Mouse (Mus musculus) myocyte (in vitro differentiated cells): ENCODE results near the gene Nme8. TPM values are rescaled to one million over a fixed set of nuclear protein-coding genes. Genes with fewer than 3 reads are reported as not detected.

Source experiments
- H3K27me3 ChIP-seq: one replicate; pipeline ENCODE4 v1.6.1; 2011; ENCODE audit not compliant: control insufficient read depth, insufficient read depth, insufficient read length
- H3K36me3 ChIP-seq: one replicate; pipeline ENCODE4 v1.6.1; 2011; ENCODE audit not compliant: control insufficient read depth, insufficient read depth
- H3K4me2 ChIP-seq: one replicate; pipeline ENCODE4 v1.6.1; 2011; ENCODE audit warnings: low read depth, control low read depth
- H3K4me3 ChIP-seq: one replicate; pipeline ENCODE4 v1.5.1; 2011; ENCODE audit warnings: mild to moderate bottlenecking, control low read depth, moderate library complexity
- H3K79me2 ChIP-seq: one replicate; pipeline ENCODE4 v1.6.1; 2011; ENCODE audit not compliant: control insufficient read depth, insufficient read depth
- H3ac ChIP-seq: one replicate; pipeline ENCODE4 v1.6.1; 2011; ENCODE audit not compliant: control insufficient read depth, insufficient read length
- CEBPB ChIP-seq: IDR thresholded peaks from 2 replicates; pipeline ENCODE4 v1.6.1; 2011; ENCODE audit warnings: mild to moderate bottlenecking, moderate library complexity; ENCODE audit not compliant: poor library complexity, insufficient read depth, severe bottlenecking
- E2F4 ChIP-seq: IDR thresholded peaks from one replicate; pipeline ENCODE4 v1.6.1; 2011; ENCODE audit warnings: mild to moderate bottlenecking, control low read depth, moderate library complexity; ENCODE audit not compliant: insufficient read depth
- MAX ChIP-seq: IDR thresholded peaks from one replicate; pipeline ENCODE4 v1.6.1; 2011; ENCODE audit warnings: low read depth, mild to moderate bottlenecking, control low read depth
- MYOD1 ChIP-seq, 3 experiments: IDR thresholded peaks; one replicate each; pipeline ENCODE4 v1.6.1; 2011; ENCODE audit warnings: control low read depth in 2 of 3, low read depth in 2 of 3, mild to moderate bottlenecking in 2 of 3, moderate library complexity in 1 of 3; ENCODE audit not compliant: insufficient read length in 2 of 3, control insufficient read depth in 1 of 3
- MYOG ChIP-seq, 3 experiments: IDR thresholded peaks; one replicate each; pipeline ENCODE4 v1.6.1; 2011; ENCODE audit warnings: control low read depth in 2 of 3, low read depth in 2 of 3, mild to moderate bottlenecking in 2 of 3; ENCODE audit not compliant: insufficient read length in 2 of 3, control insufficient read depth in 1 of 3, insufficient read depth in 1 of 3
- POLR2A ChIP-seq: IDR thresholded peaks from one replicate; pipeline ENCODE4 v1.6.1; 2011; ENCODE audit warnings: low read depth, mild to moderate bottlenecking, control low read depth, moderate library complexity; ENCODE audit not compliant: insufficient read length
- POLR2AphosphoS2 ChIP-seq: IDR thresholded peaks from one replicate; pipeline ENCODE4 v1.6.1; 2011; ENCODE audit warnings: low read depth, control low read depth; ENCODE audit not compliant: insufficient read length
- REST ChIP-seq: IDR thresholded peaks from one replicate; pipeline ENCODE4 v1.6.1; 2011; ENCODE audit warnings: mild to moderate bottlenecking, control low read depth, moderate library complexity; ENCODE audit not compliant: insufficient read depth, insufficient read length
- SRF ChIP-seq: IDR thresholded peaks from one replicate; pipeline ENCODE4 v1.6.1; 2011; ENCODE audit warnings: low read depth; ENCODE audit not compliant: control insufficient read depth, insufficient read length
- TCF12 ChIP-seq: IDR thresholded peaks from one replicate; pipeline ENCODE4 v1.6.1; 2011; ENCODE audit warnings: mild to moderate bottlenecking, control low read depth; ENCODE audit not compliant: poor library complexity, insufficient read depth, severe bottlenecking
- TCF3 ChIP-seq: IDR thresholded peaks from one replicate; pipeline ENCODE4 v1.6.1; 2011; ENCODE audit warnings: low read depth, control low read depth; ENCODE audit not compliant: insufficient read length
- USF1 ChIP-seq: IDR thresholded peaks from one replicate; pipeline ENCODE4 v1.6.1; 2011; ENCODE audit warnings: low read depth, mild to moderate bottlenecking, control low read depth, moderate library complexity
- polyA plus RNA-seq: library from polyadenylated mRNA; unstranded; fragments of >200 nt; fragmentation: generic; extraction: Trizol; gene quantifications from one replicate; pipeline ENCODE4 v1.2.1, GENCODE M21; 2012; ENCODE audit warnings: missing spikeins

Nme8 gene
- polyA plus RNA-seq, 1 experiment: not detected

DNA sequence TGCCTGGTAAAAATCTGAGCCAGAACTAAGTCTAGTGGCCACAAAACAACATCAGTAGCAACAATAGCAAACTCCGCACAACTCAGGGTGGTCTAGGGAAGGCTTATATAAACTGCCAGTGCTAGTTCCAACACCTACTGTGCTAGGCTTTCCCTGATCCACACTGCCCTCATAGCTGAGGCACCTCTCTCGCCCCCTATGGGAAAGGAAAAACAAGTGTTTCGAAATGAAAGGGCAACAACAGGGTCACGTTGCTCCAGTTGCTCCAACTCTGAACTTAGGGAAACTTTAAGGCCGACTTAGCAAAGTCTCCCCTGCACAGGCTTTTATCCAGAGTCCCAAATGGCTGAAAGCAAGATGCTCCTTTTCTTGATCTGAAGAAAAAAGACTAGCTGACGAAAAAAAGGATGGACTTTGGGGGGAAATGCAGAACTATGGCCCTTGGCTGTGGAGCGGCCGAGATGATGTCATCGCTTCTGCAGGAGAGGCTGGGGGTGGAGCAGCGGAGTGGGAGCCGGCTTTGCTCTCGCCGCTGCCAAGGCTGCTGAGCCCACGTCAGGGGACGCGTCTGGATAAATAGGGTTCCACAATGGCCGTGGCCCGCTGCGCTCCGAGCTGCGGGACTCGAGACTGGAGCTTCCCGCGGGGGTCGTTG is 74.9 kb downstream of the Nme8 start, which contains the start of gene Sfrp4:
TSS of gene Sfrp4 (plus strand) at position 532 of the 655 bp plus-strand sequence.
- no peaks in the 10 kb centered on the region for H3K36me3 ChIP-seq
- H3K4me3 ChIP-seq: peak within 1 kb of the TSS; percentile 12
- no peaks in the 10 kb centered on the region for H3K79me2 ChIP-seq
- no peaks in the 10 kb centered on the region for H3K27me3 ChIP-seq
- H3ac ChIP-seq: no peak within 1 kb of the TSS
- H3K4me2 ChIP-seq: peak within 1 kb of the TSS; percentile 89
- TF ChIP-seq POLR2A: peak; percentile 12
- no peak for TF ChIP-seq MAX
- TF ChIP-seq SRF: no peak

DNA sequence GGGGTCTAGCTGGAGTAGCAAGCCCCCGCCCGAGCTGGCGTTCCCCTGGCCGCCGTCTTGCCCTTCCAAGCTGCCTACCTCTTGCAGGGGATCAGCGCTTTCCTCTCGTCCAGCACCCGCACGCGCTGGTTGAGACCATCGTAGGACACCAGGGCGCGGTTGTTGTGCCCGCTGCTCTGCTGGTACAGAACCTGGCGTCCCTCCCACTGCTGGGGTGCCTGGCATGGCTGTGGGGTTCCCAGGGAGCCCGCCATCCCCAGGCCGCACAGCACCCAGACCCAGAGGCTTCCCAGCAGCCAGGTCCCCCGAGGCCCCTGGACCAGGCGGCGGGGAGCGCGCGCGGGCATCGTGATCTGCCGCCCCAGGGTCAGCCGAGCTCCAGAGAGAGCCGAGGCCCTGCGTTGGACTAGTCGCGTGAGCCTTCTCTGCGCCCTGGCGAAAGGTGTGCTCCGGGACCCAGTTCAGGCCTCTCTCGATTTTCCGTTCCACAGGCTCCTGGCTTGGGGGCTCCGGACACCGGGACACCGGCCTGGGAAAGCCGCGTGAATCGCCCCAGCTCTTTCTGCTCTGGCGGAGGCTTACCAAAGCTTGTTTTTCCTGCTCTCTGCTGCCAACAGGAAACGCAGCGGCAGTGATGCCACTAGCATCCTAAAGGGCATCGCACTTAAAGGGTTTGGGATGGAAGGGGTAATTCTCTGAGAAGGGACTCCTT is 78.2 kb downstream of the Nme8 start, which contains the start of gene Epdr1:
TSS of gene Epdr1 (minus strand) at position 712 of the 712 bp plus-strand sequence.
- Histone ChIP-seq H3K36me3 (no peaks in the 10 kb centered on the region), H3K4me2 (peak within 1 kb of the TSS; percentile 83), H3K27me3 (no peaks in the 10 kb centered on the region), H3K4me3 (peak within 1 kb of the TSS; percentile 50), H3K79me2 (no peaks in the 10 kb centered on the region), H3ac (peak within 1 kb of the TSS; percentile 4)
- TF ChIP-seq POLR2A (peak; percentile 62), POLR2AphosphoS2 (peak; percentile 44), SRF (no peak)

DNA sequence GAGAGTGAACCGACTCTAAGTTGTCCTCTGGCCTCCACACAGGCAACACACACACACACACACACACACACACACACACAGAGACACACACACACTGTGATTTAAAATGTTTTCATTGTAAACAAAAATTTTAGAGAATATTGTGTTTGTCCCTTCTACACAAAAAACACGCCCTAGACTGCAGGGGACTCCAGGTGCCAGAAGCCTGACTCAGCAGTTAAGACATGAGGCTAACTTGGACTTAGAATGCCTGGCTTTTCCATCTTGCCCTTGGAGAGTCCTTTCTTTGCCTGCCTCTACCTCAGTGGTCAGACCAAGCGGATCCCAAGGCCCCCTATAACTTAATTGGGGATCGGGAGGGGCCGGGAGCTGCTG is 78.8 kb downstream of the Nme8 start:
- Histone ChIP-seq H3K4me3 (peak overlapping the region; percentile 50), H3K4me2 (peak overlapping the region; percentile 83), H3K36me3 (no peaks in the 10 kb centered on the region), H3K79me2 (no peaks in the 10 kb centered on the region), H3ac (peak overlapping the region; percentile 4), H3K27me3 (no peaks in the 10 kb centered on the region)
- TF ChIP-seq MYOG (IDR thresholded peaks at IDR 0.05; ENCODE audit: control insufficient read depth in 1 of 3, insufficient read depth in 1 of 3, insufficient read length in 2 of 3, low read depth in 2 of 3): no peak
- no peak for TF ChIP-seq REST
- TF ChIP-seq POLR2A: no peak
- no peak for TF ChIP-seq E2F4
- no peak for TF ChIP-seq POLR2AphosphoS2

DNA sequence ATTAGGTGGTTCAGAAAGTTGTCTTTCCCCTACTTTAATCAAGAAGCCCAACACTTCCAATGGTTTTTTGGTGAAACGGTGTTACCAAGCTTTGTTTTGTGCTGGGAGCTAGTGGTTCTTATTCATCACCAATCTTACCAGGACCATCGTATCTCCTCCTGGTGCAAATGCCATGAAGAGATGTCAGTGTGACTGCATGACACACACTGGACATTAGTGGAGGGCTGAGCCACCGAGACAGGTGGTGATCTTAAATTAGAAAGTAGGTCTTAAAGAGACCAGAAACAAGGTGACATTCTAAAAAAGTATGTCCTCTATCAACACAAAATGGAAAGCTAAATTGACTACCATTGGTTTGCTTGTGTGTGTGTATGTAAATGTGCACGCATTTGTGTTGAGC is 79.5 kb downstream of the Nme8 start:
- peak overlapping the region; percentile 83 for H3K4me2 ChIP-seq

DNA sequence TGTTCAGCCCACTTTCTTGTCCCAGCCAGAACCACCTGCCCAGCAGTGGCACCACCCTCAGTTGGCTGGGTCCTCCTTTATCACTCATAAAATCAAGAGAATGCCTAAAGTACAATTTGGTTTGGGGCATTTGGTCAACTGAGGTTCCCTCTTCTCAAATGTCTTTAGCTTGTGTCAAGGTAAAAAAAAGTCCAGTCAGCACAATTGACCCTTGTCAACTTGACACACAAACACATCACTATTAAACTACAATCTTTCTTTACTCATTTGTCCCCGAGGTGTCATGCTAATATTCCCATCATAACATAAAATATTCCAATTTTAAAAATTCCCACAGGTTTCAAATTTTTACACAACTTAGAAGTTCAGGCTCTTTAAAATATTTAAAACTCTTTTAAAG is 83.3 kb downstream of the Nme8 start:
- no peaks in the 10 kb centered on the region for H3K79me2 ChIP-seq
- no peaks in the 10 kb centered on the region for H3K36me3 ChIP-seq
- H3K4me2 ChIP-seq: no peak overlapping the region
- H3K4me3 ChIP-seq: no peak overlapping the region
- TF ChIP-seq USF1: no peak
- TF ChIP-seq CEBPB: no peak
- no peak for TF ChIP-seq TCF3
- no peak for TF ChIP-seq REST
- no peak for TF ChIP-seq MYOD1 (IDR thresholded peaks at IDR 0.05; ENCODE audit: control insufficient read depth in 1 of 3, insufficient read length in 2 of 3, low read depth in 2 of 3)
- TF ChIP-seq MYOG (IDR thresholded peaks at IDR 0.05; ENCODE audit: control insufficient read depth in 1 of 3, insufficient read depth in 1 of 3, insufficient read length in 2 of 3, low read depth in 2 of 3): no peak
- no peak for TF ChIP-seq MAX
- no peak for TF ChIP-seq E2F4
- TF ChIP-seq SRF: no peak
- no peak for TF ChIP-seq POLR2A
- no peak for TF ChIP-seq TCF12
- TF ChIP-seq POLR2AphosphoS2: no peak
- no peak overlapping the region for H3ac ChIP-seq
- no peaks in the 10 kb centered on the region for H3K27me3 ChIP-seq

More for the DNA sequence above, 79.5 kb downstream of the Nme8 start:
- H3K4me3 ChIP-seq: peak overlapping the region; percentile 50
- H3K36me3 ChIP-seq: no peaks in the 10 kb centered on the region
- no peak overlapping the region for H3ac ChIP-seq
- no peaks in the 10 kb centered on the region for H3K79me2 ChIP-seq
- no peak for TF ChIP-seq POLR2AphosphoS2
- no peak for TF ChIP-seq USF1
- no peak for TF ChIP-seq SRF
- TF ChIP-seq TCF3: no peak
- no peak for TF ChIP-seq REST
- TF ChIP-seq E2F4: no peak
- peak in 2 of 3 experiments; percentile 70 to 80 for TF ChIP-seq MYOD1 (IDR thresholded peaks at IDR 0.05; ENCODE audit: control insufficient read depth in 1 of 3, insufficient read length in 2 of 3, low read depth in 2 of 3)
- TF ChIP-seq POLR2A: no peak
- TF ChIP-seq CEBPB: no peak
- TF ChIP-seq MAX: no peak
- TF ChIP-seq MYOG (IDR thresholded peaks at IDR 0.05; ENCODE audit: control insufficient read depth in 1 of 3, insufficient read depth in 1 of 3, insufficient read length in 2 of 3, low read depth in 2 of 3): peak in 1 of 3 experiments; percentile 48
- TF ChIP-seq TCF12: no peak
- no peaks in the 10 kb centered on the region for H3K27me3 ChIP-seq
